Mouse (Mus musculus): ENCODE measurements around the gene 2010109A12Rik.

2010109A12Rik gene

DNA sequence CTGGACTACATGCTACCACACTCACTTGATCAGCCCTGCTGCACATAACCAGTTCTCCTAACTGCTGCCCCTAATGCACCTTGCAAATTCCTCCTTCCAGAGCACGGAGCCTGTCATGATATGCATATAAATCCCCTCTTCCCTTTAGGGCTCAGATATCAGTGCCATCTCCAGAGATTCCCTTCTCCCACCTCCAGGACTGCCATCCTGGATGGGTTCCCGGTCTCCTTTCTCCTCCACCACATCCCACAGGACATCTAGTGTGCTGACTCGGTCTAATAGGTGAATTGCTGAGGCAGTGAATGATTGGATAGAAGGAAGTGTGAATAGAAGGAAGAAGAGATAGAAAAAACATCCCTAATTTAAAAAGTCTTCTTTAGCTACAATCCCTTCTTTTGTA lies 25.4 kb downstream of the 2010109A12Rik start:
- no peak for ATAC-seq (ENCODE audit: low TSS enrichment)

GRCm38 (mm10) chr5:93232838-93233237 lies 26.5 kb downstream of the 2010109A12Rik start:
- no peak for ATAC-seq (ENCODE audit: low TSS enrichment)

DNA sequence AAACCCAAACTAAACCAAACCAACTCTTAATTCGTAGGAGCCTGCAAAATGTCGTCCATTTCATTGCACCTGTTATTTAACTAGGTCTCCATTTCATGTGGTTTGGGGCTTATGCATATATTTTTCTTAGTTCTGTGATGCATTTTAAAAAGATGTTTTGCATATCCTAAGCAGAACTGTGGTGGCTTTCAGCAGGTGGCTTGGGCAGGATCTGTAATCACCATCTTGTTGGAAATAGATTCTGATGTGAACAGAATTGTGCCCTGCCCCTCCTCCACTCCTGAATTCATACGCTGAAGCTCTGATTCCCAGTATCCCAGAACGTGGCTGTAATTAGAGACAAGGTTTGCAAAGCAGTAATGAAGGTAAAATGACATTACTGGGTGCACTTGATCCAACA lies 27.8 kb downstream of the 2010109A12Rik start:
- no peak for ATAC-seq (ENCODE audit: low TSS enrichment)

DNA sequence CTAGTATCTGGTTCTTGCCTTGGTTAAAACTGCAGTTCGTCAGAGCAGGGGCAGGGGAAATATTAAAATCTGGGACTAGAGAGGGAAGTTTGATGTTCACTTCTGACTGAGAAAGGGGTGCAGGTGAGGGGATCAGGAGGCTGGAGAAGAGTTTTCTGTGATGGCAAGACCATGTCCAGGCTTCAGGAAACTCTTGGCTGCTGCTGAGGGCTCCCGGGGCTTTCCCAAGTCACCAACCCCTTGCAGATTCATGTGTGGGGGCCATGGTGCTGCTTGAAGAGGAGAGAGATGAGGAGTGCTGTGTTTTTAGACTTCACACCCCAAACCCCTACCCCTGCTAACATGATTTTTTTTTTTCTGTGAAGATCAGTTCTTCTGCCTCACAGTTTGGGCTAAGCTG lies 28.3 kb downstream of the 2010109A12Rik start:
- ATAC-seq (ENCODE audit: low TSS enrichment) = no peak

DNA sequence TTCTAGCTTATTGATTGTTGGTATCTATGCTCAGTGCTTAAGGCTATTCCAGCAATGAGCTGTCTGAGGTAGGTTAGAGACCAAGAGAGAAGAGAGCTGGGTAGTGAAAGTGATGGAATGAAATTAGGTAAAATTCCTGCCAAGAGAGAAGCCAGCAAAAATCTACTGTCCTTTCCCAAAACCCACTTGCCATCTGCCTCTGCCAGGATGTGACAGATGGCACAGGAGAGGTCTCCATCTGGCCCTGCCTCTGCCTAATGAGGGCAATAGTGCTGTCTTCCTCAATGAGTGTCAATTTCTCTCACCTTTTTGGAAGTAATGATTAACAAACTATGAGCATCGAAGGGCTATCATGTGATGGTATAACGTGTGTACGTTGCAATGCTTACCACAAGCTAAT lies 29.6 kb downstream of the 2010109A12Rik start:
- ATAC-seq (ENCODE audit: low TSS enrichment) = no peak

GRCm38 (mm10) chr5:93236541-93236940 lies 30.2 kb downstream of the 2010109A12Rik start:
- ATAC-seq (ENCODE audit: low TSS enrichment) = no peak

- ATAC-seq (ENCODE audit: low TSS enrichment) = no peak
These were observed 33.5 kb downstream of the 2010109A12Rik start for GRCm38 (mm10) chr5:93239590-93240544.

- ATAC-seq (ENCODE audit: low TSS enrichment) = no peak
These were observed 39.0 kb downstream of the 2010109A12Rik start for GRCm38 (mm10) chr5:93245280-93245679.

GRCm38 (mm10) chr5:93249940-93250578 lies 43.7 kb downstream of the 2010109A12Rik start:
- no peak for ATAC-seq (ENCODE audit: low TSS enrichment)

- ATAC-seq (ENCODE audit: low TSS enrichment) = no peak
These were observed 44.9 kb downstream of the 2010109A12Rik start for GRCm38 (mm10) chr5:93251001-93251760.

- ATAC-seq (ENCODE audit: low TSS enrichment) = no peak
These were observed 49.5 kb downstream of the 2010109A12Rik start for GRCm38 (mm10) chr5:93255759-93256265.

GRCm38 (mm10) chr5:93256820-93257405 lies 50.6 kb downstream of the 2010109A12Rik start:
- ATAC-seq (ENCODE audit: low TSS enrichment) = no peak

- no peak for ATAC-seq (ENCODE audit: low TSS enrichment)
These were observed 53.0 kb downstream of the 2010109A12Rik start for GRCm38 (mm10) chr5:93259349-93259748.

- no peak for ATAC-seq (ENCODE audit: low TSS enrichment)
These were observed 54.7 kb downstream of the 2010109A12Rik start for GRCm38 (mm10) chr5:93260983-93261382.

DNA sequence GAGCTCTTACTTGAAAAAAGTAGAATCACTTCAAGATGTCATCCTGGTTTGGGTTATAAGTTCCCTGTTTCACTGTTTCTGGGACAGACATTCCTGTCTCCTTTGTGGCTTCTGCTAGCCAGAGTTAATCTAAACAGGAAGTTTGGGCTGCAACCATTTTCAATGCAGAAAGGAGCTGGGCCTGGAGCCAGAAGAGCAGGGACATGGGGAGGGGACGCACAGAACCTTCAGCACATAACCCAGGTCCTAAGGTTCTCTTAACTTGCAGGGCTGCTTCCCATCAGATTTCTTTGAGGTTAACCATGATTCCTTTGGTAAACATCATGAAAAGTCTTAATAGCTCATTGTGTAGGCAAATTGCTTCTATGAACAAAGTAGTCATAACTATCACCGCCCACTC lies 56.4 kb downstream of the 2010109A12Rik start:
- ATAC-seq (ENCODE audit: low TSS enrichment) = no peak

All from frontal cortex, adult (tissue).